Mouse (Mus musculus): ENCODE measurements at regions not wholly inside any gene's neighbourhood (a gene's known extent, or its start where the extent isn't known, plus 50 kb on each side); places are given as distances from the start of the nearest gene placed in this dataset.
A peak's percentile ranks its signal among the peaks of the same experiment; 100 is the strongest.

DNA sequence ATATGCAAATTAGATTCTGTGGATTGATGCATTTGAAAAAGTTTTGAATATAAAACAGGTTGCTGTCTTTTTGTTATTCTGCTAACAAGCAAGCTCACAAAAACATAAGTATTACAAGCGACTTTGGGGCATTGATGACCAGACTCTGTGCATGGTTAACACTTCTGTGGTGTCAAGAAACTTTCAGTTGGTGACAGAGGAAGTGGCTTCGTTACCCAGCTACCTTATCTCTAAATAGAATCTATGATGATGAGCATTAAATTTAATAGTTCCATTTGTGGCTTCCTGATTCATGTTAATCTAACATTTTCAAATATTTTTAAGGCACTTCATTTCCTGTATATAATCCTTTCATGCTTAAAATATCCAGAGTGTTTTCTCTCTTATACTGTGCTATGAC is 100.8 kb downstream of the Tm2d1 start:
- no peak for DNase-seq (ENCODE audit: inconsistent ontology term)

DNA sequence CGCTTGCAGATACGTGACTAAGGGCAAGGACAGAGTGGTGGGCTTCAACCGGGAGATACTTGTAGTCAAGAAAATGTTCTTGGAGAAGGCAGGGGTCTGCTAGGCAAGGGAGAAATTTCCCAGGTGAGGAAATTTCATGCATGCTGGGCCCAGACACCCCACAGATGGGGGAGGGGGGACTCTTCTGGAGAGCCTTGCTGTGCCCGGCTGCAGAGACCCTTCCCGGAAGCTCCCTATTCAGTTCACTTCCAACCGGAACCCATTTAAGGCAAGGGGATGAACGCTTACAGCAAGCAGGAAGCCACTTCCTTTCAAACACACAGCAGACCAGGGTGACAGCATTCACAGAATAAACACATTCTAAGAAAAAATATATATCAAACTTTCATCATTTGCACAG is 124.8 kb downstream of the Tm2d1 start:
- DNase-seq (ENCODE audit: inconsistent ontology term), result no peak

DNA sequence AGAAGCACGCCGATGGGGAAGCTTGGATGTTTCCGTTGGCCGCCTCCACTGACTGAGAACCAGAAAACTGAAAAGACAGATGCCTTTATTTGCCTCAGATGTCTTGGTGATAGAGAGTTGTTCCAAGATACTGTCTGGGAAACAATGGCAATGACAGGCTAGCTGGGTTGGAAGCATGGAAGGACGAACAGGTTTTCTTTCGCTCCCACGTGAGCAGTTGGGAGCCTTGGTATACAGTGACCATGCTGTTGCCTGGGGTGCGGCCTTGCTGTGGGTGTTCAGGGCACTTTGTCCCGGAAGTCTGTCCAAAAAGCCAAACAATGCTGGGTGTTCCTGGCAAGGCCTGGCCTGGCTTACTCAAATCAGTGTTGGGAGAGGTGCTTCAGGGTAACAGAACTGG is 125.4 kb downstream of the Tm2d1 start:
- no peak for DNase-seq (ENCODE audit: inconsistent ontology term)

DNA sequence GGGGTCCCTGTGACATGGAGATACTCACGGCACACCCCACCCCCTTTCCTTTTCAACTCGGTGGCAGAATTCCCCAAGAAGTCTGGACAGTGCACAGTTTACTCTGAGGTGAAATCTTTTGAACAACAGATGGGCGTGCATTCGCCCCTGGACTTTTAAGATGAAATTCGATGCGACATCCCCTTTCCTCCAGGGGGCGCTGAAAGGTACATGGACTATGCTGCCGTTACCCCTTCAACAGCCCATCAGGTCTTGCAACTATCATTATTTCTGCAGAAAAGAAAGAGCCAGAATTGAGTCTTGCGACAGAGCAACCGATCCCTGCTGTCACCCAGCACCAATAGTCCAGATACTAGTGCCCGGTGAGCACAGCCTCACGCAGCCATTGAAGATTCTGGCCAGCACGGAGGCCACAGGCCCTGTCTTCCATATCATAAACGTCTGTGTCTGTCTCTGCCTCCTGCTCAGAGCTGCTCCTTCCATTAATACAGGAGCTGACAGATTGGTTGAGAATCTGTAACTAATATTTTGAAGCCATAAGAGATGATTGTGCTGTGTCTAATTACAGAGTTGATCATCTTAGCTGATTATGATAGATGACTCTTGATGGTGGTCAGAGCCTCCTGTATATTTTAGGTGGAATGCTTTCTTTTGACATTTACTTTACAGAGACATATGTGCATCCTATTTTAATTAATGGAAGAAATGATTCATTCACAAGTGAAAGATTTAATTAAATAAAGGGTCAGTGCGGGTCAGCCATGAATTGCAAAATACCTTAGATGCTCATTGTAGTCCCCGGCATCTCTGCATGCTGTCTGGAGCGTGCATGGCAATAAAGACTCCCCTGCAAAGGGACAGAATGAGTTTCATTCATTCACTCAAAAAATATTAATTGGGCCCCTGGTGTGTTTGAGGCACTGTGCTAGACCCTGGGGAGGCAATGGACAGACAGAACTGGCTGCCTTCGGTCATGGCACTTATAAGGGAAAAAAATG is 128.0 kb downstream of the Tm2d1 start:
- peak; percentile 73 for DNase-seq (ENCODE audit: inconsistent ontology term)

DNA sequence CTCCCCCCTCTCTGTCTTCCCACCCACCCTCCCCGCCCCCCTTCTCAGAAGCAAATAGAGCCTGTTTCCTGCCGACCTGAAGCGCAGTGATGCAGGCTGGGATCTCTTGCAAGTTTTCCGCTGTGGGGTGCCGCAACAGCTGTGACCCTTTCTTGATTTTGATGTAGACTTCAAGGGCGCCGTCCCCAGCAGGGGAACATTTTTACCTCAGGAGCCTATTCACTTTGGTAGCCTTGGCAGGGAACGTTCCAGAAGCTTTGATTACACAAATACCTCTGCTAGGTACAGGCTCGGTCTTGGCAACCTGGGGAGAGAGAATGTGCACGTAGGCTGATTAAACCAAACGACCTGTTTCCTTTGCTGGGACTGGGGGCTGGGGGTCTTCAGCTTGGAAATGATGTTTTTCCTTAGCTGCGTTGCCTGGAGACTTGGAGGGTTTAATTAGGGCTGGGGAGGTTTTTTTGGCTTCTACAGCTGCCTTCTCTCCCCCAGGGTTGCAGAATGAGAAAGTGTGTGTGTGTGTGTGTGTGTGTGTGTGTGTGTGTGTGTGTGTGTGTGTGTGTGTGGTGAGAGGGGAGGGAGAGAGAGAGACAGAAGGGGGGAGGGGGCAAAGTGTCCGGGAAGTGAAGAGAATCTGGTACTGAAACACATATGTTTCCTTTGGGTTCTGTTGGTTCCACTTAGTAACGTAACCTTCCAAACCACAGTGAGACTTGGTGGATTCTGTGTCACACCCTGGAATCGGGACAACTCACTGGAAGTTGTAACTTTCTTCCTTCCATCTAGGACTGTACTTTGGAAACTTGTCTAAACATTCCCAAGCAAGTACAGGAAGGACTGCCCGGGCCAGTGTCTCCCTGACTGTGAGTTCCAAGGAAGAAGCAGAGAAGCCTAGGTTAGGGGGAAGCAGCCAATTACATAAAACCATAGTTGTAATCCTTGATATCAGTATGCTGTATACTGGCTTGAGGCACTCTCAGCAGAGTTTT is 138.9 kb downstream of the Tm2d1 start:
- peak; percentile 52 for DNase-seq (ENCODE audit: inconsistent ontology term)

DNA sequence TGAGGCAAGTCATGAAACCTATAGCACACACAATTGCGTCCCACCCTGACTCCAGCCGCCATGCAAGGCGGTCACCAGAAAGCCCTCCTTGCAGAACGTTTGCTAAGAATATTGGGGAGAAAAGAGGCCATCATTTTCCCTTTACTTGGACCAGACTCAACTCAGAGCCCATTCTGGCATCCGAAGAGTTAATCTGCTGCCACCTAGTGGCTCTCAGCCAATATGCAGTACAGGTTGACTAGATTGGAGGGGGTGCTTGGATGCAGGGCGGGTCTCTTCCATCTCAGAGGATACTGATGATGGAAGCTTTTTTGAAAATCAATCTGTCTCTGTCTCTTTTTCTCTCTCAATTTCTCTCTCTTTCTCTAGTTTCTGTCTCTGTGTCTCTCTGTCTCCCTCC is 139.6 kb downstream of the Tm2d1 start:
- peak; percentile 42 for DNase-seq (ENCODE audit: inconsistent ontology term)

DNA sequence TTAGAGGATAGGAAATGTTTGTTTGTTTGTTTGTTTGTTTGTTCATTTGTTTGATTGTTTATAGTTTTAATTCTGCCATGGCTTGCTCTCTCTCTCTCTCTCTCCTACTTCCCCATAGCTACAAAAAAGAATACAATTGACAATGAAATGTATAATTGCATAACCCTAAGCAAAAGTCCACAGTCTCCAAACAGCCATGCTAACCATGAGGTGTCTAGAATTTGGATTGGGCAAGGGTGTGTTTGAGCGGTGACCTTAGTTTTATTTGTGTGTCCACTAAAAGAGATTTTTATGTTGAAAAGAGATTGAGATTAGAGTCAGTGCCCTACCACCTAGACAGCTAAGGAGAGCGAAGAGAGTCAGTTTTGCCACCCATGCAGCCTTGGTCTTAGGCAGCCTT is 141.2 kb downstream of the Tm2d1 start:
- no peak for DNase-seq (ENCODE audit: inconsistent ontology term)

DNA sequence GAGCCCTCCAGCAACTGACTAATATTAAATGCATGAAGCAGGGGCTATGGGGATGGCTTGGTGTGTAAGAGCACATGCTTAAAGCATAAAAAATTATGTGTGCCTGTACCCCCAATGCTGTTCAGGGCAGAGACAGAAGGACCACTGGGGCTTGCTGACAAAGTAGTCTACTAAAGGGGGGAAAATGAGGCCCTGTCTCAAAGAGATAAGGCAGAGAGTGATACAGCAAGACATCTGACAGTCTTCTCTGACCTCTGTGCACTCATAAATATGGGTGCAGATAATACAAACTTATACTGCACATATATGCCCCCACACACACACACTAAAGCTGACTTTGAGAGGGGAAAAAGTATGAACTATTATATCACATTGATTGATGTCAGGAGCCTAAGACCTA is 142.8 kb downstream of the Tm2d1 start:
- no peak for DNase-seq (ENCODE audit: inconsistent ontology term)

DNA sequence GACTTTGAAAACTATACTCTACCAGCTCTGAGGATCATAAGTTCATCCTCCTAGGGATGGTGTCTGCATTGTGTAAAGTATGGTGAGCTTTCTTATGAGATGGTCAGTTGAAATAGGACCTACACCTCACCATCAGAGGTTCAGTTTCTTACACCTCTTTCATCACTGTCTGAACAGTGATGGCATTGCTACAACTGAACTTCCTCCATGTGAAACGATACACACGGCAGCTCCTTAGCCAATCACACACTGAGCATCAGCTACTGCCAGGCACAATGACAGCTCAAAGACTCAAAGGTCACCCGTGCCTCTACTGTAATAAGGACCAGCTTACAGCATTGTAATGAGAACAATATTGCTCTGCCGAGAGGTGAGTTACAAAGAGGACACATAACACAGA is 145.0 kb downstream of the Tm2d1 start:
- no peak for DNase-seq (ENCODE audit: inconsistent ontology term)

DNA sequence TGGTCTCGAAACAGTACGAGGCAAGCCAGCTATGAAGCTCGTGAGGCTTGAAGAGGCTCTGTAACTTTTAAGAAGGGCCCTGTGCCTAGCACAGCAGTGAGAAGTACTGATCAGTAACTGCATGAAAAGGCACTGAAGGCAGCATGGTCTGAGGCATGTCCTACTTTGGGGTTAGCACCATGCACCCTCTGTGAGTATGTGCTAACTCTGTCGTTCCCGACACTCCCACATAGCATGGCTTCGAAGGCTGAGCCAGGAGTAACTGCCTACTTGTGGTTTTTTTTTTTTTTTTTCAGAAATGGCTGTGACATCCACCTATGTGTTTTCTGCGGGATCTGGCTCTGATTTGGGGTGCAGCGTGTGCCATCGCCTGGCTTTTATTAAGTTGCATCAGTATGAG is 145.6 kb downstream of the Tm2d1 start:
- DNase-seq (ENCODE audit: inconsistent ontology term), result no peak

DNA sequence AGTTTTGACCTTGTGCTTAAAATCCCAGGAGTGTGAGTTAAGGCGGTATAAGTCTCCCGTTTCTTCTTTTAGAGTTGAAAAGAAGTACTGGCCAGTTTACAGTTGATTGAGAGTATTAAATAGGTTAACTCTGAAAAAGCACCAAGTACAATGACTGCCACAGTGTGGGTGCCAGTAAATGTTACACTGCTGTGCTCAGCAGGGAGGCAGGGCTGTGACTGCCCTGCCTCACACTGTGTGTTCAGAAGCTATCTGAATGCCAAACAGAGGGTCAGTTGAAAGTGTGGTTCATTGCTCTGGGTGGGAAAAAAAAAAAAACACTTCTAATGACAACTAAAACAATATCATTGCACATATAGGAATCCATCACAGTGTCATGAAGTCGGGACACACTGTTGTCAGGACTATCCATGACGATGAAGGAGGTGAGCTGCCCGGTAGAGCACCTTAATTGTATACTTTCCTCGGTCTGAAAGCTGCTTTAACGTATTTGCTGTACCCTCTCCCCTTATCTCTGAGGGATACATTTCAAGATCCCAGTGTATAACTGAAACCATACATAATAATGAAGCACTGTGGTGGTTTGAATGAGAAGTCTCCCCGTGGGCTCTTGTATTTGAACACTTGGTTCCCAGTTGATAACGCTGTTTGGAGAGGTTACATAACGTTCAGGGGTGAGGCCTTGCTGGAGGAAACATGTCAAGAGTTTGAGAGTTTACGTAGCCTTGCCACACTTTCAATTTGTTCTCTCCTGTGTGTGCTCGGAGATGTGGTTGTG is 146.9 kb downstream of the Tm2d1 start:
- DNase-seq (ENCODE audit: inconsistent ontology term), result no peak

DNA sequence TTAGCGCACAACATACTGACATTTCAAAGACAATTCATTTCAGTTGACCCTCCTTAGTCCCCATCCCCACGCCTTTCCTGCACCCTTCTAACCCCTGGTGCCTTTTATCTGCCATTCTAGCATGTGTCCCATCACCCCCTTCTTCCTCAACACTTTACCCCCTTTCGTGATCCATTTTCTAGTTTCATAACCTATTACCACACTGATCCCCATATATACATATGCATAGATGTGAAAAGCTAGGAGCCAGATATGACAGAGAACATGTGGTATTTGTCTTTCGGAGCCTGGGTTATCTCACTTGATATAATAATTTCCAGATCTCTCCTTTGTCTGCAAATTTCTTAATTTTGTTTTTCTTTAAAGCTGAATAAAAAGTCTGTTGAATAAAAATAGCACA is 154.9 kb downstream of the Tm2d1 start:
- no peak for DNase-seq (ENCODE audit: inconsistent ontology term)

DNA sequence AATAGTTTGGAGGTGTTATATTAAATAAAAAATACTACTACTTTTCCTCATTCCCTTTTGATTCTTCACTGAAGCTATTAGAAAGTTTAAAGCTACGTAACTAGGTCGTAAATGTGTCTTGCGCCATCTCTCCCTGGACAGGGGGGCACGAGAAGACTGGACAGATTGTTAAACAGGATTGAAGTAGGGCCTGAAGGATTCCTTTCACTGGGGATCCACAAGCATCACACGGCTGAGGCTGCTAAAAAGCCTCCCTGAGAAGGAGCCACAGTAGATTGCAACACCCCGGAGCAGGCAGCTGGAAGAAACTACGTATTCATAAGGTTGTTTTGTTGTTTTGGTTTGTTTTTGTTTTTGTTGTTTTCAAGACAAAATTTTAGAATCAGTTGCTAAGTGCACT is 158.7 kb downstream of the Tm2d1 start:
- no peak for DNase-seq (ENCODE audit: inconsistent ontology term)

DNA sequence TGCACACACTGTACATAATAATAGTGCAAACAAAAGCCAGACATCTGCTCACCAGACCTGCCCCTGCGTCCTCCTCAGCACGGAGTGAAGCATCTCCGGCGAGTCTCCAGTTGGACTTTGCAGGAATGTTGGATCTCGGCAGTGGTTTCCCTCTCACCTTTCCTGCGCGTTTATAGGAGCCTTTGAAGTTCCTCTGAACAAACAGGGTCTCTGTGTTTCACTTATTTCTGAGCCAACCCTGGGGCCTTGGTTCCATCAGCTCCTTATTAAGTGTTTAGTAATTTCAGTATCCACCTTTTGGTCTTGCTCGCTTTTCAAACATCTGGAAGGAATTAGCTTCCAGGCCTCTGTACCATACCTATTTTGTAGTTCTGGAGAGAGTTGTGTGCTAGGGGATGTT is 159.7 kb downstream of the Tm2d1 start:
- no peak for DNase-seq (ENCODE audit: inconsistent ontology term)

DNA sequence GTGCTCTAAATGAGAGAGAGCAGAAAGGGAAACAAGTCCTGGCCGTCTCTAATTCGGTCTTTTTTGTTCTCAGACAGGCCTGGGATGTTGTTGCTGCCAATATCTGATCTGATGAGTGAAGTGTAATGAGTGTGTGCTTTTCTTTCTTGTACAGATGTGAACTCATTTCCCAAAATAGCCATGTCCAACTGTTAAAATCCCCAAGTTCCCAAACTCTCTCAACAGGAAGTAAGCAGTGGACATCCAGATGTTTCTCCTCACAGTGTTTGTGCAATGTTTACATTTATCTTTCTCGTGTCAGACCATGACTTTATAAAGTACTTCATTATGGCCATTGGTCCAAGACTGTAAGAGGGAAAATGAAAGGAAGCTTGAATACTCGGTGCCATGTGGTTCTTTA is 161.5 kb downstream of the Tm2d1 start:
- DNase-seq (ENCODE audit: inconsistent ontology term), result no peak

DNA sequence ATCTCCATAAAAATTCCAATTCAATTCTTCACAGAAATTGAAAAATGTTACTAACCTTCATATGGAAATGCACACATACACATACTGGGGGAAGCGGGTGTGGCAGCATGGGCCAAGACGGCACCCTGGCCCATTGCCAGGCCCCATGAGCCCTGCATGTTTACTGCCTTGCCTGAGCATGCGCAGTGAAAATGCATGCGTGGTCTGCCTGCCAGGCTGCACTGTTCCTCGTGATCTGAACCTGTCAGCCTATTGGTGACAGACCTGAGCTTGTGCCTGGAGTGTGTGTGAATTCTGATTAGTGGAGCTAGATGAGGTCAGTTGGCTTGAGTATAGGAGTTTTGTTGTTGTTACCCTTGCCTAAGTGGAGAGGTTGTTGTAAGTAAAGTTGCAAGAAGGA is 167.9 kb downstream of the Tm2d1 start:
- no peak for DNase-seq (ENCODE audit: inconsistent ontology term)

DNA sequence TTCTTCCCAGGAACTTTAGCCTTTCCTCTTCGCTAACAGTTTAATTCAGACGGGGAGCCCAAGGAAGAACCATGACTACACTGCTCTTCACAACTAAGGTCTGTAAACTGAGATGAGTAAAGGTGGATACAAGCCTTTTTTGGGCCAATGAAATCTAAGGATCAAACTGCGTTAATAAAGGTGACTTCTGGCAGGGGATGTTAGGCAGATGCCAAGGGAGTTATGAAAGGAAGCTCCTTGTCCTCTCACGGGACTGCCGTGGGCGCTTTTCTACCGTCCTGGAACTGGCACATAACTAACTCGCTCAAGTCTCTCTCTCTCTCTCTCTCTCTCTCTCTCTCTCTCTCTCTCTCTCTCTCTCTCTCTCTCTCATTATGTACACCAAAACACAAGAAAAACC is 175.7 kb downstream of the Tm2d1 start:
- no peak for DNase-seq (ENCODE audit: inconsistent ontology term)

DNA sequence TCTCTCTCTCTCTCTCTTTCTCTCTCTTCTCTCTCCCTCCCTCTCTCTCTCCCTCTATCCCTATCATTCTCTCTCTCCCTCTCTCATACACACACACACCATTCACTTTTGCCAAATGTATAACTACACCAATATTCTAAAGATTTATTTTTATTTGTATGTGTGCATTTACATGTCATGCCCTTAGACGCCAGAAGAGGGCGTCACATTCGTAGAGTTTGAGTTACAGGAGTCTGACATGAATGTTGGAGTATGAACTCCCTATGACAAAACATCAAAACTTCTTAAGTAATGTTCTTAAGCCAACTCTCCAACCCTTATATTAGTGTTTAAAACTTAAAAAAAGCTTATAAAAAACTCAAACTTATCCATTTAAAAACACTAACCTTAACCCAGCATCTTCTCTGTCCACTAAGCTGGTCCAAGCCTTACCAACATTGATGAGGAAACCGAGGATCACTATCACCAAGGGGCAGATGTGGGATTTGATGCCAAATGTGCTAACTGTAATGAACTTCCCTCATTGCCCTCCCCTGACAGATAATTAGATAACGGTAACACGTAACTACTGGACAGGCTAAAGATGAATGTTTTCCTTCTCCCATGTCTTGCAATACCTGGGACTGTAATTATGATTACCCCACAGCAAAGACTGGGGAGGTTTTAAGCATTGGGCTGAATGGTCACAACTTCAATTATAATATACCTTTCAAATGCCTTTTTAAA is 176.7 kb downstream of the Tm2d1 start:
- no peak for DNase-seq (ENCODE audit: inconsistent ontology term)

DNA sequence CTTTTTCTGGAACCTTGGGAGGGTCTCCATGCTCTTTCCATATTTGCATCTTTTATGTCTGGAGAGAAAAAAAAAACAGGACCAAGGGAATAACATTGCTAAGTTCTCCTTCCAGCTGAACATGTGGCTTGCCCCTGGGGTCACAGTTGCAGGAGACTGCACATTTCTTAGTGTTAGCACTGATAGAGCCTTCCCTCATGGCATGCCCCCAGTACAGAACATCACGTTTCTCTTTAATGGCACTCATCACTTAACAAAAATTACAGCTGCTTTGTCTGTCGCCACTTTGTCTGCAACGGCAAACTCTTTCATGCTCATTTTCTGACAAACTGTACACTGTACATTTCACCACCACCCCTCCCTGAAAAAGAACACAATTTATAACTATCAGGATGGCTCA is 180.0 kb downstream of the Tm2d1 start:
- no peak for DNase-seq (ENCODE audit: inconsistent ontology term)

DNA sequence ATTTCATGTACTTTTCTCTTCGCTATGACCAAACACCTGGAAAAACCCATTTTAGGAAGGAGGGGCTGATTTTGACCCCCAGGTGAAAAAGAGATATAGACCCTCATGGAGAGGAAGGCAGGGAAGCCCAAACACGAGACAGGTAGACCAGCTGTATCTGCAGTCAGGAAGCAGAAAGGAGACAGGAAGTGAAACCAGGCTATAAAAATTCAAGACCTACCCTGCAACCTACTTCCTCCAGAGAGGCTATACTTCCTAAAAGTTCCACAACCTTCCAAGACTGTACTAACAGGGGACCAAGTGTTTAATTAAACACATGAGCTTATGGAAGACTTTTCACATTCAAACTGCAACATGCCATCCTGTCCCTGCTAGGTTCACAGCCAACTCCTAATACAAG is 180.9 kb downstream of the Tm2d1 start:
- no peak for DNase-seq (ENCODE audit: inconsistent ontology term)

DNA sequence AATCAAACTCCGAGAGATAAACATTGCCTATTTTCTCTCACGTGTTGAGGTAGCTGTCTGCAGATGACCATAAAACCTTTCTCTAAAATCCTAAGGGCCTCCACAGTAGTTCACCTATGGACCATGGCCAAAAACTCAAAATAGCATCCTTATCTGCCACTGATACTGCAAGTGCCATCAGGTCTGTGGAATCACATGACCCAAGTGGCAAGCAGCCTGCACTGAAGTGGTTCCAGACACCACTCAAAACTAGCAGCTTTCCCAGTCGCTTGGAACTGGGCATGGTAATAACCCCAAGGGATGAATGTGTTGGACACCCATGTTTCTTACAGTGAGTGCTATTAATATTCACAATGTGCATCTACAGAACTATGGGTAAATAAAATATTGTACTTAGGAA is 182.0 kb downstream of the Tm2d1 start:
- no peak for DNase-seq (ENCODE audit: inconsistent ontology term)
